Mouse (Mus musculus) heart, postnatal 0 days (tissue): ENCODE results near the gene Gm13539.

Experiments
- CTCF ChIP-seq: IDR thresholded peaks from 2 replicates; pipeline ENCODE4 v1.5.1; 2016; ENCODE audit warnings: antibody characterized with exemption, control low read depth, low read depth
- EP300 ChIP-seq: IDR thresholded peaks from 2 replicates; pipeline ENCODE4 v1.6.1; 2016; ENCODE audit warnings: antibody characterized with exemption, low read depth

GRCm38 (mm10) chr2:25775991-25776390, 6.1 kb upstream of the Gm13539 start:
- TF ChIP-seq CTCF: no peak
- TF ChIP-seq EP300: no peak
